Mouse (Mus musculus) E14TG2a.4 (cell line): ENCODE measurements around the gene Gm498.

Experiments used
- H3K27me3 ChIP-seq: 2 replicates; pipeline ENCODE4 v1.6.1; 2014; ENCODE audit warnings: low read length, control low read depth; ENCODE audit not compliant: insufficient read depth
- H3K36me3 ChIP-seq: 2 replicates; pipeline ENCODE4 v1.6.1; 2014; ENCODE audit warnings: low read length, control low read depth; ENCODE audit not compliant: insufficient read depth
- H3K4me1 ChIP-seq: replicated peaks from 2 replicates; pipeline ENCODE4 v1.6.1; 2014; ENCODE audit warnings: low read depth, low read length, control low read depth
- H3K4me3 ChIP-seq: replicated peaks from 2 replicates; pipeline ENCODE4 v1.5.1; 2014; ENCODE audit warnings: mild to moderate bottlenecking, low read length
- H3K9me3 ChIP-seq: 2 replicates; pipeline ENCODE4 v1.6.1; 2014; ENCODE audit warnings: low read length, control low read depth
- CTCF ChIP-seq: conservative IDR thresholded peaks from 2 replicates; pipeline ENCODE4 v1.5.1; 2014; ENCODE audit warnings: low read length
- NANOG ChIP-seq: IDR thresholded peaks from 2 replicates; pipeline ENCODE4 v1.6.1; 2014; ENCODE audit warnings: borderline replicate concordance, low read length, mixed read lengths
- POU5F1 ChIP-seq: IDR thresholded peaks from 2 replicates; pipeline ENCODE4 v1.6.1; 2014; ENCODE audit warnings: low read length, borderline replicate concordance

The Gm498 gene

GRCm38 (mm10) chr7:143866538-143866937 lies at the start of gene Gm498:
Gene Gm498, plus strand, starts transcription at chr7:143866838.
- Histone ChIP-seq H3K27me3 (peaks cover 18% of the 10 kb centered on the region), H3K4me1 (no peaks in the 10 kb centered on the region), H3K4me3 (no peak within 1 kb of the TSS), H3K36me3 (no peaks in the 10 kb centered on the region), H3K9me3 (peaks cover 15% of the 10 kb centered on the region)
- no peak for TF ChIP-seq CTCF
- TF ChIP-seq NANOG, result no peak
- TF ChIP-seq POU5F1, result no peak

DNA sequence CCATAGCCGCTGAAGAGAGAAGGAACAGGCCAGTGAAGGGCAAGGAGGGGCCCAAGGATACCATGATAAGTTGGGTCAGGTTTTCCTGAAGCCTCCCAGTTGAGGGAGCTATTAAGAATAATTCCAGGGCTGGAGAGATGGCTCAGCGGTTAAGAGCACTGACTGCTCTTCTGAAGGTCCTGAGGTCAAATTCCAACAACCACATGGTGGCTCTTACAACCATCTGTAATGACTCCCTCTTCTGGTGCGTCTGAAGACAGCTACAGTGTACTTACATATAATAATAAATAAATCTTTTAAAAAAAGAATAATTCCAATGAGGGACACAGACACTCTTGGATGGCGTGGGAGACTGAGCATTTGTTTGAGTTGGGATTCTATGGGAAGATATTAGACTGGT lies 47.4 kb upstream of the Gm498 start:
- peaks cover 32% of the 10 kb centered on the region for H3K36me3 ChIP-seq
- H3K27me3 ChIP-seq, result no peaks in the 10 kb centered on the region
- no peaks in the 10 kb centered on the region for H3K9me3 ChIP-seq
- TF ChIP-seq NANOG (no peak), CTCF (no peak), POU5F1 (no peak)
- peaks cover 27% of the 10 kb centered on the region for H3K4me1 ChIP-seq
- no peak overlapping the region for H3K4me3 ChIP-seq

DNA sequence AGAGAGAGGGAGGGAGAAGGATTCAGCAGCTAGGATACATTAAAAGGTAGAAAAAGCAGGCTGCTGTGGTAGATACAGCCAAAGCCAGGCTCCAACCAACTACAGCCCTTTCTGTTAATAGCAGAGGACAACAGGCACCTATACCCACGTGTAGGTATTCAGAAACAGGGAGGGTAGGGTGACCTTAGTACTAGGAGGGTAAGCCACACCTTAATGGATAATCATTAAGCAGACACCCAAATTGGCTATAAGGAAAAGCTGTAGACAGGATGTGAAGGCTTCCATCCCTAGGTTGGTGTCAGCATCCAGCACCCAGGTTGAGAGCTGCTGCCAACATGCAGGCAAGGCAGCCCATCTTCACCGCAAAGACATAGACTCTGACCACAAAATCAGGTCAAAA lies 45.4 kb upstream of the Gm498 start:
- Histone ChIP-seq H3K9me3 (no peaks in the 10 kb centered on the region), H3K27me3 (no peaks in the 10 kb centered on the region)
- TF ChIP-seq POU5F1 (no peak), NANOG (no peak)

DNA sequence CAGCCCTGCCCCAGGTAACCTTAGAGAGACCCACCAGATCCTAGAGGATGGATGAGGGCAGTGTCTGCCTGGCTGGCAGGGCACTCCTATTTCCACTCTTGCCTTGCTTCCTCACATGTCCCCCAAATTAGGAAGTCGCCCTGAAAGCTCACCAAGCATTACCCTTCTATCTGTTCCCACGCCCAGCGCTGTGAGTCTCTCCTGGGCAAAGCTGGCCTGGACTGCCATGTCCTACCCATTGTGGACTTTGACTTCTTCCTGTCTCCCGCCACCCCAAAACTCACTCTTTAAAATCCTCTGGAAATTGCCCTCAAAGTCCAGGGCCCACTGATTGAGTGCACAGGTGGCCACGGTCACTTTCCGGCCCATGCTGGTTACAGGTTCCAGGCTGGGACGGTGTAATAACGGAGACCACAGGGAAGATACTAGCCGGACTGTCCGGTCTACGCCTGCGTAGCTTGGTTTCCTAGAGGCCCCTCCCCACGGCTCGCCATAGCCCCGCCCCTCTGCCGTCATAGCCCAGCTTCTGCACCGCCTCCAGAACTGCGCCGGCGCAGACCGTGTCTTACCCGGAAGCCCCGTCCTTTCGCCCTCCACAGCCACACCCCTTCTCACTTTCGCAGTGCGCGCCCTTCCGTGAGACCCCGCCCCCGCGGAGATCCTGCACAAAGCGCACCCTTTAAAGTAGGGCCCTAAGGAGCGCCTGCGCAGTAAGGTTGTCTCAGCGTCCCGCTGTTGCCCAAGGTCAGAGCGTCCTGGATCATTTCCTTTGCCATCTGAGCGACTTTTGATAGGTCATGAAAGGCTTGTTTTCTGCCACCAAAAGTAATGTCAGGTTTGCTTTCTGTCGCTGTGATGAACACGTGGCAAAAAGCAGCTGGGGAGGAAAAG lies 44.0 kb upstream of the Gm498 start, which contains the start of the genes Nadsyn1 and Dhcr7:
TSS of gene Nadsyn1 (minus strand) at position 475 of the 891 bp plus-strand sequence.
TSS of gene Dhcr7 (plus strand) at position 771 of the 891 bp plus-strand sequence.
- Histone ChIP-seq H3K4me3 (peak within 1 kb of the TSS; percentile 88), H3K9me3 (no peaks in the 10 kb centered on the region), H3K27me3 (no peaks in the 10 kb centered on the region), H3K36me3 (peaks cover 12% of the 10 kb centered on the region), H3K4me1 (peaks cover 24% of the 10 kb centered on the region)
- TF ChIP-seq POU5F1 (no peak), NANOG (no peak), CTCF (no peak)

More for the DNA sequence above, 45.4 kb upstream of the Gm498 start:
- Histone ChIP-seq H3K4me3 (no peak overlapping the region), H3K4me1 (peaks cover 27% of the 10 kb centered on the region), H3K36me3 (peaks cover 13% of the 10 kb centered on the region)

DNA sequence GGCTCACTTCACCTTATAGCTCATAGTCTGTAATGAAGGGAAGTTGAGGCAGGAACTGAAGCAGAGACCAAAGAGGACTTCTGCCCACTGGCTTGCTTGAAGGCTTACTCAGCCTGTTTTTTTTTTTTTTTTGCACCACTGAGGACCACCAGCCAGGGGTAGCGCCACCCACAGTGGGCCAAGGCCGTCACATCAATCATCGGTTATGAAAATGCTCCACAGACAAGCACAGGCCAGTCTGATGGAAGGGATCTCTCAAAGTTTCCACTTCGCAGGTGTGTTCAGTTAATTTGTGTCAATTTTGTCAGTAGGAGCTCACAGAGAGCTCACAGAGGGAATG lies 43.4 kb upstream of the Gm498 start:
- Histone ChIP-seq H3K27me3 (no peaks in the 10 kb centered on the region), H3K9me3 (no peaks in the 10 kb centered on the region), H3K4me3 (peak overlapping the region; percentile 88), H3K4me1 (peaks cover 24% of the 10 kb centered on the region), H3K36me3 (peaks cover 9% of the 10 kb centered on the region)
- TF ChIP-seq NANOG (no peak), CTCF (no peak), POU5F1 (no peak)

- peaks cover 33% of the 10 kb centered on the region for H3K4me1 ChIP-seq
- TF ChIP-seq NANOG, result no peak
- no peak for TF ChIP-seq POU5F1
- no peak for TF ChIP-seq CTCF
- no peaks in the 10 kb centered on the region for H3K9me3 ChIP-seq
- H3K27me3 ChIP-seq, result no peaks in the 10 kb centered on the region
- H3K4me3 ChIP-seq, result no peak overlapping the region
- peaks cover 9% of the 10 kb centered on the region for H3K36me3 ChIP-seq
Observed at GRCm38 (mm10) chr7:143826985-143827384, 39.7 kb upstream of the Gm498 start.

DNA sequence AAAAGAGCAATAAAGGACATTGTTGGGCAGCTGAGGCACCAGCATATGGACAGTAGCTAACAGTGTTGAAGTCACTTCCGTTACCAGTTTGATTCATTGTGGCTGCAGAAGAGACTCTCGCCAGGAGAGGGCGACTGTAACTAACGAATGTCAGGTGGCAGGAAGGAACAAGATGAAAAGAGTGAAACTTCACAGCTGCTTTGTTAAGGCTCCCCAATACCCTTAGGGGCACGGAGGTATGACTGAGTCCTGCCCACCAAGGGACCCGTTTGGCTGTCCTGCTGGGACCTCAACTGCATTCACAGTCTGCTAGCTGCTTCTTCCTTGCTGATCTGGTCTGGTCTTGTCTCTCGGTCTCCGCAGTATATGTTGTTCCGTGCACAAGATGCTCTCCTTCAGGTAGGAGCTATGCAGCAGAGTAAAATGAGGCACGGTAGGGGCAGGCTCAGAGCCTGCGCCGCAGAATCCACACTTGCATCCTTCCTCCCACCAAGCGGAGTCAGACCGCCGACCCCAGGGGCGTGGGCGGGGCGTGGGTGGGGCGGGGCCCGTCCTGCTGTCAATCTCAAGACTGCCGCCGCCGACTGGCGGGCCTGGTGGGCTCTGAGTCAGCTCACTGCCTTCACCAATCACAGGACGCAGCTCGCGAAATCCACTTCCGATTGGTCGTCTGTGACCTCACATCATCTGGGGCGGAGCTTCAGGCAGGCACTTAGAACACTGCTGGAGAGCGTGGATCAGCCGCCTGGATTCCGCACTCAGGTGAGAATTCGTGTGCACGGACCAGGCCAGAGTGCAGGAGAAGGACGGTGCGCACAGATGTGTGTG lies 36.9 kb upstream of the Gm498 start:
- TF ChIP-seq CTCF (peak; percentile 73), NANOG (no peak), POU5F1 (no peak)
- H3K27me3 ChIP-seq, result no peaks in the 10 kb centered on the region
- H3K4me3 ChIP-seq, result peak overlapping the region; percentile 88
- peaks cover 36% of the 10 kb centered on the region for H3K36me3 ChIP-seq
- H3K4me1 ChIP-seq, result peaks cover 45% of the 10 kb centered on the region
- H3K9me3 ChIP-seq, result no peaks in the 10 kb centered on the region

- Histone ChIP-seq H3K36me3 (peaks cover 43% of the 10 kb centered on the region), H3K27me3 (no peaks in the 10 kb centered on the region), H3K4me1 (peaks cover 52% of the 10 kb centered on the region), H3K4me3 (peak overlapping the region; percentile 88), H3K9me3 (no peaks in the 10 kb centered on the region)
- TF ChIP-seq NANOG (no peak), CTCF (no peak), POU5F1 (no peak)
Observed at GRCm38 (mm10) chr7:143830399-143830798, 36.2 kb upstream of the Gm498 start.
